ENCODE assay signal across 9 mouse cellular contexts in genomic region chr14:73389059-73389458, GRCm38 (mm10). TPM values are rescaled to one million over a fixed set of nuclear protein-coding genes. Genes with fewer than 3 reads are reported as not detected.
A peak's percentile ranks its signal among the peaks of the same experiment; 100 is the strongest.
DNase-seq lines count a peak whose midpoint lies in the region; TF ChIP-seq lines count a peak whose summit lies in the region.
"Had no signal": no experiment of that assay in that cellular context is flagged by ENCODE, and none has a peak within 500 bp of the region (broad histone marks: within the 10 kb centered on the region; RNA-seq: fewer than 3 reads in every experiment).

No protein-coding gene starts in this region.

- H3K27ac ChIP-seq in heart, adult 2 months, result peak overlapping the region; percentile 84
- H3K27ac ChIP-seq in embryonic fibroblast, embryonic 13.5 days (ENCODE audit: insufficient read depth, low read length), result peak overlapping the region; percentile 87

- peaks cover 4% of the 10 kb centered on the region for H3K79me2 ChIP-seq in heart, adult 2 months (replicated peaks; ENCODE audit: control insufficient read depth, insufficient read depth, low read length)

- H3K4me1 ChIP-seq in heart, adult 2 months (ENCODE audit: control insufficient read depth, insufficient read depth, low read length), result peaks cover 9% of the 10 kb centered on the region
- H3K4me1 ChIP-seq in embryonic fibroblast, embryonic 13.5 days (ENCODE audit: control insufficient read depth, insufficient read depth, low read length), result peaks cover 2% of the 10 kb centered on the region

- 65% methylated on average over 7 of the region's 7 CpGs for WGBS in heart, adult 2 months

- H3K27me3 ChIP-seq in heart, adult 2 months (ENCODE audit: control insufficient read depth, insufficient read depth, low read length), result no peaks in the 10 kb centered on the region

- no peak overlapping the region for H3K4me3 ChIP-seq in heart, adult 2 months
- H3K4me3 ChIP-seq in embryonic fibroblast, embryonic 13.5 days (ENCODE audit: insufficient read depth, low read length), result no peak overlapping the region

- intact Hi-C loops in heart, adult 2 months (cut with DNase I), result no loop called here
- intact Hi-C loops in heart, postnatal 36 days (cut with DNase I), result loop anchor here (5.0 kb wide), 2 partner anchors 118 to 152 kb away; partner anchors contain the start of gene Lpar6

- TF ChIP-seq EP300 in heart, adult 2 months (IDR thresholded peaks at IDR 0.05; ENCODE audit: insufficient read depth, low read depth, low read length), result no peak

- no peak for TF ChIP-seq POLR2A in heart, adult 2 months (IDR thresholded peaks at IDR 0.05; ENCODE audit: insufficient read depth, low read depth, low read length)
- no peak for TF ChIP-seq POLR2A in embryonic fibroblast, embryonic 13.5 days (IDR thresholded peaks at IDR 0.05; ENCODE audit: low read depth, low read length)

- DNase-seq in heart, adult 2 months, result no peak
- DNase-seq in heart, postnatal 36 days, result no peak
- DNase-seq in 416B (ENCODE audit: low read depth), result peak; percentile 50
- peak; percentile 55 to 73 for DNase-seq in lung, postnatal 4 days
- no peak for DNase-seq in right cerebral cortex, postnatal 25 days
- no peak for DNase-seq in urinary bladder, postnatal 14 days (ENCODE audit: low spot score)
- no peak for DNase-seq in ovary, postnatal 14 days (ENCODE audit: low spot score)

- no peak for TF ChIP-seq CTCF in heart, adult 2 months (IDR thresholded peaks at IDR 0.05)
- no peak for TF ChIP-seq CTCF in embryonic fibroblast, embryonic 13.5 days (IDR thresholded peaks at IDR 0.05; ENCODE audit: borderline replicate concordance, insufficient read depth, low read length)

- H3K9ac ChIP-seq in heart, adult 2 months (ENCODE audit: low read depth, low read length), result no peak overlapping the region

- peaks cover 4% of the 10 kb centered on the region; the same call in 1 of the 2 replicates for H3K36me3 ChIP-seq in heart, adult 2 months (ENCODE audit: control insufficient read depth, insufficient read depth, low read length)
- H3K36me3 ChIP-seq: G1E had no signal

RNA-seq across cellular contexts. Expression of gene Itm2b, which starts 4.0 kb away (rescaled TPM):
- 100 to 1,000 TPM; 724 to 814 TPM for total RNA-seq in heart, adult 2 months (2021)
- 771 and 1,125 TPM in 2 replicates for polyA plus RNA-seq in heart, adult 2 months (2012; rRNA removed)
- total RNA-seq in heart, postnatal 36 days (2021), result 100 to 1,000 TPM; 753 to 767 TPM
- polyA plus RNA-seq in embryonic fibroblast, embryonic 13.5 days (2011; ENCODE audit: insufficient read length, low read depth, missing spikeins), result 570 and 658 TPM in 2 replicates

Comparison
In these comparisons a context has a peak if more than half of its experiments do, and no peak if none do; other contexts are left out.
1. DNase-seq: peak in 416B (single experiment) and lung, postnatal 4 days (2 of 2); none in heart, adult 2 months (0 of 2), heart, postnatal 36 days (0 of 2), right cerebral cortex, postnatal 25 days (single experiment), urinary bladder, postnatal 14 days (single experiment) and ovary, postnatal 14 days (single experiment).